Mouse (Mus musculus) heart, postnatal 0 days (tissue): Measurements from ENCODE around the gene Nek4. TPM values are rescaled to one million over a fixed set of nuclear protein-coding genes. Genes with fewer than 3 reads are reported as not detected.
A peak's percentile ranks its signal among the peaks of the same experiment; 100 is the strongest.

Experiments used
- ATAC-seq: fragments of 200-750 bp; cut with Nextera tagmentation; 2 replicates; pipeline ENCODE4 v1.8.0; 2017; ENCODE audit warnings: low read depth, moderate number of reproducible peaks, moderate library complexity; ENCODE audit not compliant: insufficient read depth
- DNase-seq: peaks from one replicate; pipeline ENCODE4 v3.0.0-alpha.2; 2016; ENCODE audit warnings: low spot score
- H3K27ac ChIP-seq: fragments of 300-500 bp; sonication (generic); 2 replicates; pipeline ENCODE4 v1.5.1; 2014; ENCODE audit warnings: low read depth, mild to moderate bottlenecking
- H3K27me3 ChIP-seq: fragments of 300-500 bp; sonication (generic); 2 replicates; pipeline ENCODE4 v1.6.1; 2014; ENCODE audit warnings: low read length, mixed read lengths; ENCODE audit not compliant: control insufficient read depth, insufficient read depth
- H3K36me3 ChIP-seq: fragments of 300-500 bp; sonication (generic); replicated peaks from 2 replicates; pipeline ENCODE4 v1.6.1; 2014; ENCODE audit warnings: low read length, mixed read lengths; ENCODE audit not compliant: control insufficient read depth, insufficient read depth
- H3K4me1 ChIP-seq: fragments of 300-500 bp; sonication (generic); 2 replicates; pipeline ENCODE4 v1.6.1; 2014; ENCODE audit warnings: antibody characterized with exemption; ENCODE audit not compliant: control insufficient read depth, insufficient read depth
- H3K4me2 ChIP-seq: fragments of 300-500 bp; sonication (generic); 2 replicates; pipeline ENCODE4 v1.6.1; 2014; ENCODE audit warnings: low read depth, mild to moderate bottlenecking, low read length, moderate library complexity
- H3K4me3 ChIP-seq: fragments of 300-500 bp; sonication (generic); 2 replicates; pipeline ENCODE4 v1.5.1; 2014; ENCODE audit warnings: low read depth, low read length
- H3K9ac ChIP-seq: fragments of 300-500 bp; sonication (generic); replicated peaks from 2 replicates; pipeline ENCODE4 v1.6.1; 2014; ENCODE audit warnings: low read depth, low read length, mixed read lengths
- H3K9me3 ChIP-seq: fragments of 300-500 bp; sonication (generic); replicated peaks from 2 replicates; pipeline ENCODE4 v1.6.1; 2016; ENCODE audit warnings: low read length; ENCODE audit not compliant: control insufficient read depth
- CTCF ChIP-seq: IDR thresholded peaks from 2 replicates; pipeline ENCODE4 v1.5.1; 2016; ENCODE audit warnings: antibody characterized with exemption, control low read depth, low read depth
- EP300 ChIP-seq: IDR thresholded peaks from 2 replicates; pipeline ENCODE4 v1.6.1; 2016; ENCODE audit warnings: antibody characterized with exemption, low read depth
- WGBS: fragments of 180-500 bp; shearing (Covaris S2); extraction: QIAGEN DNeasy Blood & Tissue Kit; methylation state at CpG from one replicate; pipeline ENCODE4 v1.1.7; 2014; 5-methylcytosine and 5-hydroxymethylcytosine counted together
- polyA plus RNA-seq: library from polyadenylated mRNA; unstranded; fragments of >200 nt; fragmentation: Nextera tagmentation; extraction: Ambion mirVana; gene quantifications from 2 replicates; pipeline ENCODE4 v1.2.1, GENCODE M21; 2015
- total RNA-seq: library from RNA; depleted of rRNA; stranded (reverse); fragments of >200 nt; gene quantifications from 2 replicates; pipeline ENCODE4 v1.2.3, GENCODE M21; 2014; ENCODE audit warnings: low replicate concordance

The Nek4 gene
- total and polyA plus RNA-seq, 2 experiments from 2014 or later, result 3.3 to 11.9 TPM

DNA sequence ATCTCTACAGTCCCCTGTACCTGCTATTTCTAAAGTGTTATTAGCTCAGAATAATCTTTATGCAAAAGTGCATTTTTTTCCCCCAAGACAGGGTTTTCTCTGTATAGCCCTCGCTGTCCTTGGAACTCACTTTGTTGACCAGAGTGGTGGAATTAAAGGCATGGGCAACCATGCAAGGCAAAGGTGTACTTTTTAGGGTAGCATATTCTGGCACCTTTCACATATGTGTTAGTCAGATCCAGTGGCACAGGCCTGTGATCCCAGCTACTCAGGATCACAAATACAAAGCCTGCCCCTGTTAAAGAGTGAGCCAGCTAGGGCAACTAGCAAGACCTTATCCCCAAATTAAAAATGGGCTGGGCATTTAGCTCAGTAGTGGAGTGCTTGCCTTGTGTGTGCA lies 9.2 kb downstream of the Nek4 start:
- TF ChIP-seq CTCF (no peak), EP300 (no peak)
- H3K36me3 ChIP-seq, result 0 out of 2 replicates have a peak, but pooled peaks cover 3% of the 10 kb centered on the region
- ATAC-seq (no peak), DNase-seq (no peak)
- H3K4me2 ChIP-seq, result no peak overlapping the region
- H3K9me3 ChIP-seq, result no peaks in the 10 kb centered on the region
- no peak overlapping the region for H3K4me3 ChIP-seq
- no peak overlapping the region for H3K9ac ChIP-seq
- H3K27ac ChIP-seq, result no peak overlapping the region
- no peaks in the 10 kb centered on the region for H3K27me3 ChIP-seq
- WGBS, result 74% methylated on average over 1 of the region's 1 CpGs
- no peaks in the 10 kb centered on the region for H3K4me1 ChIP-seq

DNA sequence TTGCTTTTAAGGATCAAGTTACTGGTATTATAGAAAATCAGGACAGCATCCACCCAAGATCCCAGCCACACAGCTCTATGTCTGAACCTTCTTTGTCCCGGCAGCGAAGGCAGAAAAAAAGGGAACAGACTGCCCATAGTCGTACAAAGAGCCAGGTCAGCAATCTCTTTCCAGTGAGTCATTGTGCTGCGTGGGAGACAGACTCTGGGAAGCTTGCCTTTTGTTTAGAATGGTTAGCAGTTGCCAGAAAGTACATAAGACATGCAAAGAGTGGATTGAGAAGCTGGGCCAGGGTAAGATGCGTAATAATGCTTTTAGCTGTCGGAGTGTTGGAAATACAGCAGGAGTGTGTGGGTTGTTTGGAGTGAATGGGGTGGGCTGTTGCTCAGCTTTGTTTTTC lies 23.0 kb downstream of the Nek4 start:
- no peak overlapping the region for H3K4me2 ChIP-seq
- TF ChIP-seq EP300, result no peak
- ATAC-seq (no peak), DNase-seq (peak; percentile 71)
- 59% methylated on average over 6 of the region's 6 CpGs for WGBS
- 0 out of 2 replicates have a peak, but pooled peaks cover 5% of the 10 kb centered on the region for H3K36me3 ChIP-seq
- H3K27ac ChIP-seq, result no peak overlapping the region
- H3K27me3 ChIP-seq, result no peaks in the 10 kb centered on the region
- no peak overlapping the region for H3K9ac ChIP-seq
- no peaks in the 10 kb centered on the region for H3K9me3 ChIP-seq
- H3K4me3 ChIP-seq, result no peak overlapping the region
- H3K4me1 ChIP-seq, result no peaks in the 10 kb centered on the region

DNA sequence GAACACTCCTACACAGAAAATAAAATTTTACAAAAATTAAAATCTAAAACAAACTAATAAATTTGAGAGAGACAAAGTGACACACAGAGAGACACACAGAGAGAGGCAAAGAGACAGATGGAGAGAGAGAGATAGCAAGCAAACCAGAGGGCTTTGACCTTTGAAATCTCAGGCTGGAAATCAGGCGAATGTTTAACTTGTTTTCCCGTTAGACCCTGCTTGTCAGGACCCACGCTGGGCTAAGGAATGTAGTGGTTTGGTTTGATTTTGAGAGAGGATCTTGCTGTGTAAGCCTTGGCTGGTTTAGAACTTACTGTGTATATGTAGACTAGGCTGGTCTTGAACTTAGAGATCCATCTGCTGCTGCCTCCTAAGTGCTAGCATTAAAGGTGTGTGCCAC lies 25.0 kb downstream of the Nek4 start:
- DNase-seq, result no peak
- WGBS, result 77% methylated on average over 3 of the region's 3 CpGs

DNA sequence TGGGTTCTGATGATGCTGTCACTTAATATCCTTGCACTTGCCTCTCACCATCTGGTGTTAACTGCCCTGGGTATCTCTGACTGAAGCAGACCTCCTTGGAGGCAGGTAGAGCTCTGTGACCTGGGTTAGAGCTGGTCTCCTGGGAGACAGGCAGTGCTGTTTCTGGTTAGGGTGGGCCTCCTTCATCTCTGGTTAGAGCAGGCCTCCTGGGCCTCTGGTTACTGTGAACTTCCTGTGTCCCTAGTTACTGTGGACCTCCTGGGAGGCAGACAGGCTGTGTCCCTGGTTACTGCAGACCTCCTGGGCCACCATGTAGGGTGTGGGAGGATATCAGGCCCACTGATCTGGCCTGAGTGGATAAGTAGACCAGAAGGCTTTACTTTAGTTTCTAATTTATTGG lies 45.2 kb downstream of the Nek4 start:
- Histone ChIP-seq H3K36me3 (peaks cover 9% of the 10 kb centered on the region), H3K9me3 (no peaks in the 10 kb centered on the region), H3K4me3 (no peak overlapping the region), H3K27ac (no peak overlapping the region), H3K4me2 (no peak overlapping the region), H3K9ac (no peak overlapping the region), H3K27me3 (no peaks in the 10 kb centered on the region), H3K4me1 (peaks cover 7% of the 10 kb centered on the region)
- DNase-seq (no peak), ATAC-seq (no peak)
- TF ChIP-seq EP300 (no peak), CTCF (no peak)

More for the DNA sequence above, 25.0 kb downstream of the Nek4 start:
- ATAC-seq, result no peak
- Histone ChIP-seq H3K27ac (no peak overlapping the region), H3K27me3 (no peaks in the 10 kb centered on the region), H3K36me3 (peaks cover 8% of the 10 kb centered on the region; the same call in 1 of the 2 replicates), H3K9ac (no peak overlapping the region), H3K4me1 (no peaks in the 10 kb centered on the region), H3K4me3 (no peak overlapping the region), H3K9me3 (no peaks in the 10 kb centered on the region), H3K4me2 (no peak overlapping the region)
- no peak for TF ChIP-seq EP300

DNA sequence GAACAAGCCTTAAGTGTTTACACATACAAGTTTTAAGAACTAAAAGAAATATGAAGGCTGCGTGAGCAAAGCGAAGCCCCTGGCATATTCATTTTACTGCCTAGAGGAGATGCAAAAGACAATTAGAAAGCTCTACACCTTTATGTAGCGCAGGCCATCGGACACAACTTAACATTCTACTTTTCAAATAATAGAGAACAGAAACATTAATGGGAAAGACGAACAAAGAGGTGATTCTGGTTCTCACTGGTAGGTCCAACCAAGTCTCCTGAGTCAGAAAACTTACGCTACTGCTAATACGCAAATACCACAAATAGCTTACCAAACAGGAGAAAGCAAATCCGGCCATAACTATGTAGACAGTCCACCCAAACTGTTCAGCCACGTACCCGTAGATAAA lies 49.2 kb downstream of the Nek4 start:
- DNase-seq, result no peak
- Histone ChIP-seq H3K27me3 (no peaks in the 10 kb centered on the region), H3K9me3 (no peaks in the 10 kb centered on the region), H3K36me3 (peaks cover 13% of the 10 kb centered on the region), H3K4me1 (peaks cover 10% of the 10 kb centered on the region), H3K27ac (peak overlapping the region; percentile 86; the same call in 1 of the 2 replicates), H3K4me2 (peak overlapping the region; percentile 74), H3K9ac (peak overlapping the region; percentile 74), H3K4me3 (peak overlapping the region; percentile 97)
- 56% methylated on average over 10 of the region's 10 CpGs for WGBS
- no peak for TF ChIP-seq CTCF
- no peak for TF ChIP-seq EP300
- ATAC-seq, result no peak

DNA sequence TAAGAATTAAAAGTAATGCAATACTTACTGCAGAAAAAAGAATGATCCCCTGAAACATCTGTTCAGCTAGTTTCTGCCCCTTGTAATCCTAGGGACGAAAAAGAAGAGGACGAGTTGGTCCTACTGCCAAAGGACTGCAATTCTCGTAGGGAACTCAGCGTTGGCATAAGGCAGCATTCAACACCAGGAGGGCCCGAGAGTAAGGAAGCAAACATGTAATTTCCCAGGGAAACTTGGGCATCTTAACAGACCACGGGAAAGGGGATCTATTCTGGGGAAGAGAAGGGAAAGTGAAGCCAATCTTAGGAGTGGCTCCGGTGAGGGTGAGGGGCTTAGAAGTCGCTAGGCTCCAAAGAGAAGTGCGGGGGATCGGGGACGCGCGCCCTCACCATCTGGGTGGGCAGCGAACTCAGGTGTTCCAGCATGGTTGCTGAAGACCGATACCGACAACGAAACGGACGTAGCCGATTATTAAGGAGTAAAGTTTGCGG lies 49.7 kb downstream of the Nek4 start:
- H3K27me3 ChIP-seq, result no peaks in the 10 kb centered on the region
- peak overlapping the region; percentile 86 for H3K27ac ChIP-seq
- H3K9ac ChIP-seq, result peak overlapping the region; percentile 74
- WGBS, result under 1% methylated on average over 21 of the region's 21 CpGs
- H3K4me3 ChIP-seq, result peak overlapping the region; percentile 97
- peak; percentile 23 for DNase-seq
- no peaks in the 10 kb centered on the region for H3K9me3 ChIP-seq
- H3K4me1 ChIP-seq, result peaks cover 10% of the 10 kb centered on the region
- TF ChIP-seq CTCF (no peak), EP300 (no peak)
- 0 out of 2 replicates have a peak, but pooled peaks have one; percentile 2 for ATAC-seq
- H3K4me2 ChIP-seq, result peak overlapping the region; percentile 74
- H3K36me3 ChIP-seq, result peaks cover 13% of the 10 kb centered on the region
